Mouse (Mus musculus) lung, adult 2 months (tissue): ENCODE data around the gene Dab2. TPM values are rescaled to one million over a fixed set of nuclear protein-coding genes. Genes with fewer than 3 reads are reported as not detected.

Source experiments
- DNase-seq: peaks from one replicate; pipeline ENCODE4 v3.0.0; 2022
- H3K4me1 ChIP-seq: fragments of 200-500 bp; 2 replicates; pipeline ENCODE4 v1.6.1; 2011; ENCODE audit warnings: low read length; ENCODE audit not compliant: control insufficient read depth, insufficient read depth
- H3K4me3 ChIP-seq: fragments of 200-500 bp; replicated peaks from 2 replicates; pipeline ENCODE3; 2011; ENCODE audit warnings: low read depth, mild to moderate bottlenecking, control low read depth, low read length; ENCODE audit errors: extremely low read depth
- CTCF ChIP-seq: fragments of 200-500 bp; IDR thresholded peaks from 2 replicates; pipeline ENCODE4 v1.5.1; 2011; ENCODE audit warnings: mild to moderate bottlenecking, low read length, control low read depth; ENCODE audit not compliant: insufficient read depth
- POLR2A ChIP-seq: fragments of 200-500 bp; IDR thresholded peaks from 2 replicates; pipeline ENCODE4 v1.6.1; 2011; ENCODE audit warnings: low read depth, mild to moderate bottlenecking, control low read depth, low read length, borderline replicate concordance; ENCODE audit errors: extremely low read depth
- WGBS: fragments of 180-500 bp; shearing (Covaris S2); methylation state at CpG from one replicate; pipeline ENCODE4 v1.1.7; 2018; 5-methylcytosine and 5-hydroxymethylcytosine counted together
- polyA plus RNA-seq: library from polyadenylated mRNA; depleted of rRNA; stranded (reverse); fragments of >200 nt; gene quantifications from 2 replicates; pipeline ENCODE4 v1.2.3, GENCODE M21; 2012; rRNA removed

Dab2 gene
- polyA plus RNA-seq, 1 experiment = 43.4 TPM

GRCm38 (mm10) chr15:6468845-6469244 is 169.3 kb downstream of the Dab2 start:
- Histone ChIP-seq H3K4me3 (no peak overlapping the region), H3K4me1 (no peaks in the 10 kb centered on the region)
- TF ChIP-seq CTCF = no peak
- no peak for TF ChIP-seq POLR2A
- WGBS = 91% methylated on average over 1 of the region's 1 CpGs
- DNase-seq = no peak

- Histone ChIP-seq H3K4me1 (no peaks in the 10 kb centered on the region), H3K4me3 (no peak overlapping the region)
- TF ChIP-seq CTCF = no peak
- TF ChIP-seq POLR2A = no peak
- no peak for DNase-seq
- 78% methylated on average over 3 of the region's 3 CpGs for WGBS
Observed at GRCm38 (mm10) chr15:6469384-6469783, 169.8 kb downstream of the Dab2 start.

GRCm38 (mm10) chr15:6483561-6483960 is 184.0 kb downstream of the Dab2 start:
- WGBS = 47% methylated on average over 3 of the region's 3 CpGs
- no peak overlapping the region for H3K4me3 ChIP-seq
- TF ChIP-seq POLR2A (no peak), CTCF (no peak)
- no peaks in the 10 kb centered on the region for H3K4me1 ChIP-seq
- DNase-seq = no peak

Other genes starting within 250 kb of the Dab2 start
- gene C9, start 145.5 kb downstream of the Dab2 start, polyA plus RNA-seq = not detected in 2 replicates
- gene Fyb, start 223.1 kb downstream of the Dab2 start, polyA plus RNA-seq = 48.1 and 71.0 TPM in 2 replicates